Mouse (Mus musculus): ENCODE measurements around the gene Tmem274. TPM values are rescaled to one million over a fixed set of nuclear protein-coding genes. Genes with fewer than 3 reads are reported as not detected.

Gene Tmem274
- not detected for total RNA-seq (2023)

GRCm38 (mm10) chr4:149477078-149477477, at the start of gene Tmem274:
Gene Tmem274, plus strand, starts transcription at chr4:149477378.

GRCm38 (mm10) chr4:149454879-149455278, 22.3 kb upstream of the Tmem274 start, which contains the start of gene Rbp7:
Gene Rbp7, minus strand, starts transcription at chr4:149454978.

GRCm38 (mm10) chr4:149485053-149485824, 8.1 kb downstream of the Tmem274 start, which contains the start of the genes Nmnat1 and Lzic:
Gene Nmnat1, minus strand, starts transcription at chr4:149485202.
Gene Lzic, plus strand, starts transcription at chr4:149485229.

GRCm38 (mm10) chr4:149517868-149518340, 40.7 kb downstream of the Tmem274 start, which contains the start of gene Ctnnbip1:
Gene Ctnnbip1, plus strand, starts transcription at chr4:149518236.

Other genes starting within 250 kb of the Tmem274 start
- gene Kif1b, start 169.7 kb upstream of the Tmem274 start, total RNA-seq (2023) = 36.1 TPM
- gene Ube4b, start 50.6 kb upstream of the Tmem274 start, total RNA-seq (2023) = 75.0 TPM
- not detected for gene Rbp7, start 22.4 kb upstream of the Tmem274 start, total RNA-seq (2023)
- gene Nmnat1, start 7.8 kb downstream of the Tmem274 start, total RNA-seq (2023) = 6.1 TPM
- gene Lzic, start 7.9 kb downstream of the Tmem274 start, total RNA-seq (2023) = 19.8 TPM
- gene Ctnnbip1, start 40.9 kb downstream of the Tmem274 start, total RNA-seq (2023) = 0.37 TPM
- gene Clstn1, start 109.1 kb downstream of the Tmem274 start, total RNA-seq (2023) = 10.1 TPM
- gene Pik3cd, start 225.2 kb downstream of the Tmem274 start, total RNA-seq (2023) = 636 TPM